Mouse (Mus musculus): ENCODE data around the gene Atp2a1. TPM values are rescaled to one million over a fixed set of nuclear protein-coding genes. Genes with fewer than 3 reads are reported as not detected.

The Atp2a1 gene
- total RNA-seq, 2 experiments from 2014 or later: 10.0 TPM; not detected in 1

DNA sequence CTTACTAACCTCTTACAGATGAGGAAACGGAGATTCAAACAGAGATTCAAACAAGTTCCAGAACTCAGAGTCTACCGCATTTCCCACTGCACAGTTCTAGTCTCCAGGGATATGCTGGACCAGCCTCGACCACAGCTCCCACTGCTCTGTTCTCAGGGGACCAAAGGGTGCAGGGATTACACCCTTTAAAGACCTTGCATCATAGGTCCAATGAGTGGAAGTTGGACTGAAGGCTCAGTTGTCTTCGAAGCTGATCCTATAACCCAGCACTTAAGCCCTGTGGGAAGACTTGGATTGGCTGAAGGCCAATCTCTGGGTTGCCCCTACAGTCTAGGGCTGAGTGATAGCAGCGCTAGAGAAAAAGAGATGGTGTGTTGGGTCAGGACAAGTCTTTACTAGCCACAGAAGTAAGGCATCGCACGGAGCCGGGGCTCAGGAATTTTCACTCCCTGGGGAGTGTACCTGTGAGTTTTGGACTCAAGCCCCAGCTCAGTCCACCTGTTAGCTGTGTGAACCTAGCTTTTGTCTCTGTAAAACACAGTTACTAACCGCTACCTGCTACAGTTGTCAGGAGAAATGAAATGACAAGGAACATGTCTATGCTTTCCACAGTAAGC lies 10.7 kb upstream of the Atp2a1 start:
- DNase-seq (ENCODE audit: low spot score in 2 of 2): no peak

GRCm38 (mm10) chr7:126472713-126473112 lies 9.8 kb upstream of the Atp2a1 start:
- no peak for DNase-seq (ENCODE audit: low spot score in 2 of 2)

GRCm38 (mm10) chr7:126472306-126472705 lies 9.4 kb upstream of the Atp2a1 start:
- no peak for DNase-seq (ENCODE audit: low spot score in 2 of 2)

DNA sequence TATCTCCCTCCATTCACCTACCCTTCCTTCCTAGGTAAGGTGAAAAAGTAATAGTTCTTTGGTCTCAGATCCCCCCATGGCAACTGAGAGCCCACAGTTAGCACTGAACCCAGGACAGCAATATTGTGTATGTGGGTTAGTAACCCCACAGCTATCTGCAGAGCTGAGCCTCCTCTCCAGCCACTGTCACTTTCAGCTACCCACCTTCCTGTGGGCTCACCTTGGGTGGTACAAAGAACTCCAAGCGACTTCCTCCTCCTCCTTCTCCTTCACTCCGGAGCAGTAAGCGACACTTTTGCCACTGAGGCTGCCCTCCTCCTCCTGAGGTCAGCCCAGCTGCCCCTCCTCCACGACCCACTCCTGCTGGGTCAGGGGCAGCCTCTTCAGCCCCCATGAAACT lies 8.9 kb upstream of the Atp2a1 start:
- no peak for DNase-seq (ENCODE audit: low spot score in 2 of 2)

DNA sequence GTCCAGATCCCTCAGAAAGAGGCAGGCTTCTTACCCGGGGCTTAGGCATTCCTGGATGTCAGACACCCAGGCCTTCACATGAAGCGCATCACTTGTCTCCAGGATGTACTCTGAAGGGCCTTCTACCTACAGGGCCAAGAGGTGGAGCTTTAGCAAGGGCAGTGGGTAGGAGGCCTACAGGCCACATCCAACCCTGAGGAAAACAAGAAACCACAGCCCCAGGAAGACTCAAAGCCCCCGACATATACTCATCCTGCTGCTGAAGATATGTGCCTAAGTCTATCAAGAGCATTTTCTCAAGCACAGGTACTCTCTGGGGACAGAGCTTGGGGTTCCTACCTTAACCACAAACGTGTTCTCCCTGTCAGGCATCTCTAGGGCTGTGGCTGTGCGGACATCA lies 8.5 kb upstream of the Atp2a1 start:
- no peak for DNase-seq (ENCODE audit: low spot score in 2 of 2)

GRCm38 (mm10) chr7:126470077-126470476 lies 7.2 kb upstream of the Atp2a1 start:
- no peak for DNase-seq (ENCODE audit: low spot score in 2 of 2)

GRCm38 (mm10) chr7:126467834-126468627 lies 5.1 kb upstream of the Atp2a1 start:
- no peak for DNase-seq (ENCODE audit: low spot score in 2 of 2)

GRCm38 (mm10) chr7:126467271-126467670 lies 4.4 kb upstream of the Atp2a1 start:
- peak; percentile 51 to 55 for DNase-seq (ENCODE audit: low spot score in 2 of 2)

GRCm38 (mm10) chr7:126466707-126467106 lies 3.8 kb upstream of the Atp2a1 start:
- DNase-seq (ENCODE audit: low spot score in 2 of 2): no peak

DNA sequence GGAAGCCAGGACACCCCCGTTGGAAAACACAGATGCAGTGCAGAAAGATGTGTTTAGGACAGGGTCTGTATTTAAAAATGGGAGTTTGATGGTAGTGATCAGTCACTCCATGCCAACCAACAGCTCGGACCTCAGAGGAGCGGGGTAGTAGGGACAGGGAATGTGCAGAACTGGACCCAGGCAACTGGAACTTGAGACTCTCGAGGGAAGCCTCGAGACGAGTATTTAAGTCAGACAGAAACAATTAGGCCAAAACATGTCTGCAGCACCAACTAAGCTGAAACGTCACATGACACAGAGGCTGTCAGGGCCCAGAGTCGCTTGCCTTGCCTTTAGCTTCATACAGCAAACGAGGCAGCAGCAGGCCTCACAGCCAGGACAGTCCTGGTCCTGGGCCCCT lies 3.2 kb upstream of the Atp2a1 start:
- no peak for DNase-seq (ENCODE audit: low spot score in 2 of 2)

DNA sequence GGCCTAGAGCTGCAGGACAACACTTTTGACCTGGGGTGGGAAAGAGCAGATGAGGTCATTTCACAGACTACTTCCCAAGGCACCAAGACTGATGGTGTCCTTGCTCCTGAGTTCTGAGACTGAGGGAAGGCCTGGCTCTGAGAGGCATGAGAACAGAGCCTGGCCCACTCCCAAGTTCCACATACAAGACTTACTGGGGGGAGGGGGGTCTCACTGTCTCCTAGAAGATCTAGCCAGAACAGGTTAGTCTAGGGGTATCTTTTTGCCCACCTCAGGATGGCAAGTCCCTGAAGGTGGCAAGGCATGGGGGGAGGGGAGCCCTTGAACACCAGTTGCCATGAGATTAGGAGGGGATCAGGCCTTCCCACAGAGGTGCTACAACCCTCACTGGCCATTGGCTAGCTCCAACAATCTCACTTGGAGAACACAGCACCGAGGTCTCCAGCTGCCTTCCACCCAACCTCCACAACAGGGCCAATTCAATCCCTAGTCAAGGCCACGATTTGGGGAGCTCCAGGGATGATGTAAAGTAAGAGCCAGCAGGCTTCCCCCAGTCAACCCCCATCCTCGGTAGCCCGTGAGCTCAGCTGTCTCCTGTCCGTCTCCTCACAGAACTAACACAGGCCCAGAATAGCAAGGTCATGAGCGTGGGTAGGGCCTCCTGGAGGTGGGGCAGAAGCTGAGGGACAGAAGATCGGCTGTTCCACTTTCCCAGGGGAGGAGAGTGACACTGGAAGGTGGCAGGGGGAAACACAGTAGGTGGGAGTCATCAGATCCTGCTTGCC lies 2.5 kb upstream of the Atp2a1 start:
- peak in 1 of 2 experiments; percentile 23 for DNase-seq (ENCODE audit: low spot score in 2 of 2)

DNA sequence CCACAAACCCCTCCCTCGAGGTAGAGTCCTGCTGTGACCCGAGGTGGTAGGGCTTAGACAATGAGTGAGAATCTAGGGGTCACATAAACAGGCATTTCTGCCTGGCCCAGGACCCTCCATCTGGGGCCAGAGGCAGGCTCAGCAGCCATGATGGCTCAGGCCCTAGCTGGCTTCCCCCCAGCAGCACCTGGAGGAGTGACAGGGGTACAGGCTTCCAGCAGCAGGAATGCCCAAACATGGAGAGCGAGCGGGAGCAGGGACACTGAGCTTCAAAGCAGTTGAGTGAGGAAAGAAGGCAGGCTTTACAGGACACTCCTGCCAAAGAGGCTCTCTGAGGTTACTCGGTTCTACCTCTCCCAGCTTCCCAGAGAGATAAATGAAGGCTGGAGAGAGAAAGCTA lies 1.9 kb upstream of the Atp2a1 start:
- no peak for DNase-seq (ENCODE audit: low spot score in 2 of 2)

GRCm38 (mm10) chr7:126464121-126464520 lies 1.2 kb upstream of the Atp2a1 start:
- no peak for DNase-seq (ENCODE audit: low spot score in 2 of 2)

GRCm38 (mm10) chr7:126463547-126463946 lies 639 bp upstream of the Atp2a1 start:
- no peak for DNase-seq (ENCODE audit: low spot score in 2 of 2)

- no peak for DNase-seq (ENCODE audit: low spot score in 2 of 2)
These were observed 1.3 kb downstream of the Atp2a1 start for GRCm38 (mm10) chr7:126461626-126462025.

DNA sequence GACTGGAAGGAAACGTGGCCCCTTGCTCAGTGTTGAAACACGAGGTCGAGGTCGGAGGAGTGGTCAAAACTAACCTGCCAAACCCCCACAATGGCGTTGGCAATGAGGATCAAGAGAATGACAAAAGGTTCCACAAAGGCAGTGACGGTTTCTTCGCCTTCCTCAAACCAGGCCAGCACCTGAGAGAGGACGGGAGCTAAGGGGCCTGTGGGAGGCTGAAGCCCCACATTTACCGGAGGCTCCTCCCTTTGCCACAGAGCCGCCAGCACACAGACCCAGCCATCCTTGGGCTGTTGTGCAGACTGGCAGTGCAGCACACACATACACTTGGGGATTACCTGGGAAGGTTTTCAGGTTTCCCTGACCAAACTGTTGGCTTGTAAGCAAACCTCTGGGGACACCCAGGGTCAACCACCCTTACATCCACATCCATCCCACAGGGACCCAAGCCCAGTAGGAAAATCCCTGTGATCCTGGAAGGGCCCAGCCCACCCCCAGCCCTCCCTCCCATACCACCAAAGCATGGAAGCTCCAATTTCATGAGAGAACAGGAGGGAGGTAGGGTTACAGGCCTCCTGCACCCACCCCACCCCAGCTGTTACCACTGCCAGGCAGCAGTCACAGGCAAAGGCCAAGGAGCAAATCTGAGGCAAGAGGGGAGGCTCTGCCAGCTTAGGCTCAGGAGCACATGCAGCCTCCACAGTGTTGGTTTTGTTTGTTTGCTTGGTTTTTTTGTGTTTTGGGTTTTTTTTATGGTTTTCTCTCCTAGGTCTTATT lies 2.1 kb downstream of the Atp2a1 start:
- no peak for DNase-seq (ENCODE audit: low spot score in 2 of 2)

- no peak for DNase-seq (ENCODE audit: low spot score in 2 of 2)
These were observed 3.9 kb downstream of the Atp2a1 start for GRCm38 (mm10) chr7:126458844-126459618.

GRCm38 (mm10) chr7:126458225-126458624 lies 4.7 kb downstream of the Atp2a1 start:
- DNase-seq (ENCODE audit: low spot score in 2 of 2): no peak

GRCm38 (mm10) chr7:126456382-126457266 lies 6.3 kb downstream of the Atp2a1 start:
- no peak for DNase-seq (ENCODE audit: low spot score in 2 of 2)
